Mouse (Mus musculus): ENCODE results near the gene Ppp1r12b. TPM values are rescaled to one million over a fixed set of nuclear protein-coding genes. Genes with fewer than 3 reads are reported as not detected.

Gene Ppp1r12b
- polyA plus RNA-seq, 1 experiment, result 17.8 TPM

- Histone ChIP-seq H3K4me1 (ENCODE audit: control insufficient read depth, insufficient read depth, low read length) (peaks cover 7% of the 10 kb centered on the region), H3K27ac (ENCODE audit: control insufficient read depth, insufficient read depth, low read depth, low read length, poor library complexity) (no peak overlapping the region), H3K4me3 (replicated peaks; ENCODE audit: control insufficient read depth, low read depth, low read length) (no peak overlapping the region)
- TF ChIP-seq POLR2A (IDR thresholded peaks at IDR 0.05; ENCODE audit: borderline replicate concordance, control insufficient read depth, low read depth, low read length) (no peak), CTCF (IDR thresholded peaks at IDR 0.05; ENCODE audit: control insufficient read depth, insufficient read depth, low read length) (no peak)
- WGBS, result 82% methylated on average over 7 of the region's 7 CpGs
These were observed 205.9 kb downstream of the Ppp1r12b start for GRCm38 (mm10) chr1:134749889-134750288.

DNA sequence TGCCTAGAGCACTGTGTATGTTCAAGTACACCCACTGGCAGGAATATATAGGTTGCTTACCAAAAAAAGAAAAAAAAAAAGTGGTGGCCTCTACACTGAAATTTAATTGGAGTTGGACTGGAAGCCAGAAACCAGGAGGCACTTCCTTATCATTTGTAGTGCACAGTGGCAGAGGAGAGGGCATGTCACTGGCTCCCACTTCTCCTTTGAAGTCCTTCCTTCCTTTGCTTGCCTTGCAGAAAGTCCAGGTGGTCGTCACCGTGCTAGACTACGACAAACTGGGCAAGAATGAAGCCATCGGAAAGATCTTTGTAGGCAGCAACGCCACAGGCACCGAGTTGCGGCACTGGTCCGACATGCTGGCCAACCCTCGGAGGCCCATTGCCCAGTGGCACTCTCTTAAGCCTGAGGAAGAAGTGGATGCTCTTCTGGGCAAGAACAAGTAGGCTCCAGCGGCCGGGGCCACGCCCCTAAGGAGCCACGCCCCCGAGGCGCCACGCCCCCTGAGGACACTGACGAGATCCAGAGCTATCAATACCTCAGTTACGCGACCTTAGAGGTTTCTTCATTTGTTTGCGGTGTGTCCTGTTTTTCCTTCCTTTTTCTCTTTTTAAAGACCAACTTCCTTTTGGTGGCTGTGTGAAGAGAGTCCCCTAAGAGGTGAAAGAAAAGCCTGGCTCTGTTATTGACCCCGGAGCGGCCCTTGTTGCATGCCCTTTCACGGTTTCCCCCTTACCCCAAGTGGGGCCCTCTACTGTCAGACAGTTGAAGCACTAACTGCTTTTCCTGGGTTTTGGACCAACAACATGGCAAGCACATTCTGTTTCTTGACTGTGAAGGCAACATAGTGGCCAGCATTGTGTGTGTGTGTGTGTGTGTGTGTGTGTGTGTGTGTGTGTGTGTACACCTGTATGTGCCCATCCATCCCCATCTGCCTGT lies 208.2 kb downstream of the Ppp1r12b start:
- H3K27ac ChIP-seq (ENCODE audit: control insufficient read depth, insufficient read depth, low read depth, low read length, poor library complexity), result peak overlapping the region; percentile 12; the same call in 1 of the 2 replicates
- 2% methylated on average over 23 of the region's 23 CpGs for WGBS
- TF ChIP-seq POLR2A (IDR thresholded peaks at IDR 0.05; ENCODE audit: borderline replicate concordance, control insufficient read depth, low read depth, low read length), result 0 out of 2 replicates have a peak, but pooled peaks have one; percentile 22
- no peak for TF ChIP-seq CTCF (IDR thresholded peaks at IDR 0.05; ENCODE audit: control insufficient read depth, insufficient read depth, low read length)

GRCm38 (mm10) chr1:134745648-134746047 lies 210.1 kb downstream of the Ppp1r12b start:
- peaks cover 7% of the 10 kb centered on the region for H3K4me1 ChIP-seq (ENCODE audit: control insufficient read depth, insufficient read depth, low read length)
- TF ChIP-seq POLR2A (IDR thresholded peaks at IDR 0.05; ENCODE audit: borderline replicate concordance, control insufficient read depth, low read depth, low read length) (no peak), CTCF (IDR thresholded peaks at IDR 0.05; ENCODE audit: control insufficient read depth, insufficient read depth, low read length) (peak; percentile 46; the same call in 1 of the 2 replicates)
- 40% methylated on average over 6 of the region's 6 CpGs for WGBS
- no peak overlapping the region for H3K4me3 ChIP-seq (replicated peaks; ENCODE audit: control insufficient read depth, low read depth, low read length)
- no peak overlapping the region for H3K27ac ChIP-seq (ENCODE audit: control insufficient read depth, insufficient read depth, low read depth, low read length, poor library complexity)

More for the DNA sequence above, 208.2 kb downstream of the Ppp1r12b start:
- Histone ChIP-seq H3K4me1 (ENCODE audit: control insufficient read depth, insufficient read depth, low read length) (peaks cover 7% of the 10 kb centered on the region), H3K4me3 (replicated peaks; ENCODE audit: control insufficient read depth, low read depth, low read length) (peak overlapping the region; percentile 3)

DNA sequence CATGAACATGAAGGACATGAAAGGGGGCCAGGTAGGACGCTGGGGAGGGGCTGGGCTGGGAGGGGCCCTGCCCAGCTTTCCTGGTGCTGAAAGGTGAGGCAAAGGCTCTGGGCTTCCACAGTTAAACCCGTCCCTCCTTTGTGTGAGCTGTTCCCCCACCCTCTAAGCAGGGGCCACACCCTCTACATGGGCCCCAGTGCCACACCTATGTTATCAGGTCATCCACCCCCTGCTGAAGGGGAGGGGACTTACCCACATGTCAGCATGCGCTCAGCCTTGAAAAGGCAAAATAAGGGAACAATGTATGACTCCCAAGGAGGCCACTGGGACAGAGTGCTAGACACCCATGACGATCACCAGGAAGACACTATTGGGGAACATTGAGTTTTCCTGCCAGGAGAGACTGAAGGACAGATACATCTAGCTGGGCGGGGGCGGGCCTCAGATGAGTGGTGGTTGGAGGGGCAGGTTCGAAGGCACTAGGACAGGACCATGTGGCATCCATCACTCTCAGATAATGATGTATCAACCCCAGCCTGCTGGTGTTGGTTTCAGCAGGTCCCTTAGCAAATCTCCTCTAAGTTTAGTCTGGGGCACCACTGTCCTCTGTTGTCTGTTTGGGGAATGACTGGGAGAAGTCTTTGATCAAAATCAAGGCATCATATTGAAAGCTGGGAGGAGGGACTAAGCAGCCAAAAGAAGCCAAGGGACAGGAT lies 213.6 kb downstream of the Ppp1r12b start:
- Histone ChIP-seq H3K27ac (ENCODE audit: control insufficient read depth, insufficient read depth, low read depth, low read length, poor library complexity) (no peak overlapping the region), H3K4me3 (replicated peaks; ENCODE audit: control insufficient read depth, low read depth, low read length) (no peak overlapping the region), H3K4me1 (ENCODE audit: control insufficient read depth, insufficient read depth, low read length) (peaks cover 3% of the 10 kb centered on the region)
- no peak for TF ChIP-seq CTCF (IDR thresholded peaks at IDR 0.05; ENCODE audit: control insufficient read depth, insufficient read depth, low read length)
- TF ChIP-seq POLR2A (IDR thresholded peaks at IDR 0.05; ENCODE audit: borderline replicate concordance, control insufficient read depth, low read depth, low read length), result no peak
- WGBS, result 68% methylated on average over 7 of the region's 7 CpGs

DNA sequence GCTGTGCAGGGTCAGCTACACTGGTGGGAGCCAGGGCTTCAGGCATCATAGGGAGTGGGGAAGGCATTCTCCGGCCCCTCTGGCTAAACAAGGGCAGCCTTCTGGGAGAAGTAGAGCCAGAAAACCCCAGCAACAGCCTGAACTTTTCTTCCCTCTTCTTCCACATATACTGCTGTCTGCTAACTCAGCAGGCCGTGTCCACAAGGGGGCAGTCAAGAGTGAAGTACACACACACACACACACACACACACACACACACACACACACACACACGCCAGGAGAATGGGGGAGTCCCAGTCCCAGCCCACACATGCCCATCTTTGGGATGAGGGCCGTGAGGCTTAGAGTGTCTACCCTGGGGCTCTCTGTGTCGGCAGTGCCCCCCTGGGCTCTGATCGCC lies 214.3 kb downstream of the Ppp1r12b start:
- peak; percentile 36 for TF ChIP-seq CTCF (IDR thresholded peaks at IDR 0.05; ENCODE audit: control insufficient read depth, insufficient read depth, low read length)
- TF ChIP-seq POLR2A (IDR thresholded peaks at IDR 0.05; ENCODE audit: borderline replicate concordance, control insufficient read depth, low read depth, low read length), result no peak
- Histone ChIP-seq H3K27ac (ENCODE audit: control insufficient read depth, insufficient read depth, low read depth, low read length, poor library complexity) (no peak overlapping the region), H3K4me1 (ENCODE audit: control insufficient read depth, insufficient read depth, low read length) (peaks cover 1% of the 10 kb centered on the region), H3K4me3 (replicated peaks; ENCODE audit: control insufficient read depth, low read depth, low read length) (no peak overlapping the region)
- WGBS, result 74% methylated on average over 6 of the region's 6 CpGs

DNA sequence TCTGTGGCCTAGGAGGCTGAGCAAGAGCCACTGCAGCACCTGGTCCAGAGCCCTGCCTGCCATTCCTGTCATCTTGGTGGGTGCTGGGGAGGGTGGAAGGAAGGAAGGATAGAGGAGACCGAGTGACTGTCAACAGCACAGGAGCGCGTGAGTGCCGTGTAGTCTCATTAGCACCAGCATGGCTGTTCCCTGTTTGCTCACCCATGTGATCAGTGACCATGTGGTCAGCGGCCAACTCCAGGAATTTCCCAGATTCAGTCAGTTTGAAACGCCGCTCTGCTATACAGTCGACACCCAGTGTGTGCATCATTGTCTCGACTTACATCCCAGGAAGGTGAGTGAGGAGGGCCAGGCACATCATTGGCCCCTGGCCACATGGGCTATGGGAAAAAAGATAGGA lies 218.3 kb downstream of the Ppp1r12b start:
- 83% methylated on average over 9 of the region's 9 CpGs for WGBS
- Histone ChIP-seq H3K27ac (ENCODE audit: control insufficient read depth, insufficient read depth, low read depth, low read length, poor library complexity) (no peak overlapping the region), H3K4me3 (replicated peaks; ENCODE audit: control insufficient read depth, low read depth, low read length) (no peak overlapping the region), H3K4me1 (ENCODE audit: control insufficient read depth, insufficient read depth, low read length) (no peaks in the 10 kb centered on the region)
- TF ChIP-seq CTCF (IDR thresholded peaks at IDR 0.05; ENCODE audit: control insufficient read depth, insufficient read depth, low read length) (no peak), POLR2A (IDR thresholded peaks at IDR 0.05; ENCODE audit: borderline replicate concordance, control insufficient read depth, low read depth, low read length) (no peak)

DNA sequence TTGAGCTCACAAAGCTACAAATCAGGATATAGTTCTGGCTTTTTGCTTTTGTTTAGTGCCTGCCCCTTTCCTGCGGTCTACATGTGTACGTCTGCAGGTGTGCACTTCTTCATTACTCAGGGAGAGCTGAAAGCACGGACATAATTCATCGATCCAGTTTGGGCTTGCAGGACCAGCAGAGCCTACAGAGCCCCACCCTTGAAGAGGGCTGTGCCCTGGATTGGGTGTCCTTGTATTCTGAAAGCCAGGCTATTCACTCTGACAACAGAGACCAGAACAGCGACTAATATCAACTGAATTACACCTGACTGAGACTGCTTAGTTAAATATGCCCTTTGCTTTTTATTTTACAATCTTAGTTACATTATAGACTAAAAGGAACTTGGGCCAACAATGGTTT lies 222.1 kb downstream of the Ppp1r12b start:
- Histone ChIP-seq H3K4me3 (replicated peaks; ENCODE audit: control insufficient read depth, low read depth, low read length) (no peak overlapping the region), H3K27ac (ENCODE audit: control insufficient read depth, insufficient read depth, low read depth, low read length, poor library complexity) (no peak overlapping the region), H3K4me1 (ENCODE audit: control insufficient read depth, insufficient read depth, low read length) (no peaks in the 10 kb centered on the region)
- 90% methylated on average over 5 of the region's 5 CpGs for WGBS
- no peak for TF ChIP-seq POLR2A (IDR thresholded peaks at IDR 0.05; ENCODE audit: borderline replicate concordance, control insufficient read depth, low read depth, low read length)
- no peak for TF ChIP-seq CTCF (IDR thresholded peaks at IDR 0.05; ENCODE audit: control insufficient read depth, insufficient read depth, low read length)

- no peak for TF ChIP-seq POLR2A (IDR thresholded peaks at IDR 0.05; ENCODE audit: borderline replicate concordance, control insufficient read depth, low read depth, low read length)
- TF ChIP-seq CTCF (IDR thresholded peaks at IDR 0.05; ENCODE audit: control insufficient read depth, insufficient read depth, low read length), result no peak
- H3K4me1 ChIP-seq (ENCODE audit: control insufficient read depth, insufficient read depth, low read length), result no peaks in the 10 kb centered on the region
- WGBS, result 28% methylated on average over 8 of the region's 8 CpGs
- no peak overlapping the region for H3K4me3 ChIP-seq (replicated peaks; ENCODE audit: control insufficient read depth, low read depth, low read length)
- H3K27ac ChIP-seq (ENCODE audit: control insufficient read depth, insufficient read depth, low read depth, low read length, poor library complexity), result no peak overlapping the region
These were observed 228.5 kb downstream of the Ppp1r12b start for GRCm38 (mm10) chr1:134727256-134727655.

Data from bone marrow, adult 2 months (tissue).